Mouse (Mus musculus) heart, embryonic 13.5 days (tissue): ENCODE results near the gene Hivep3. TPM values are rescaled to one million over a fixed set of nuclear protein-coding genes. Genes with fewer than 3 reads are reported as not detected.

Experiments used
- ATAC-seq: fragments of 200-750 bp; cut with Nextera tagmentation; 2 replicates; pipeline ENCODE4 v1.8.0; 2017; ENCODE audit warnings: moderate TSS enrichment; ENCODE audit not compliant: insufficient number of reproducible peaks, low FRiP score, low TSS enrichment; ENCODE audit errors: extremely low read depth
- H3K27ac ChIP-seq: fragments of 300-500 bp; sonication (generic); replicated peaks from 2 replicates; pipeline ENCODE4 v1.5.1; 2015; ENCODE audit warnings: moderate library complexity, mild to moderate bottlenecking, inconsistent platforms
- H3K27me3 ChIP-seq: fragments of 300-500 bp; sonication (generic); replicated peaks from 2 replicates; pipeline ENCODE4 v1.6.1; 2015; ENCODE audit warnings: mild to moderate bottlenecking, inconsistent platforms
- H3K36me3 ChIP-seq: fragments of 300-500 bp; sonication (generic); 2 replicates; pipeline ENCODE4 v1.6.1; 2015; ENCODE audit warnings: mild to moderate bottlenecking, inconsistent platforms
- H3K4me1 ChIP-seq: fragments of 300-500 bp; sonication (generic); 2 replicates; pipeline ENCODE4 v1.6.1; 2015; ENCODE audit warnings: inconsistent platforms
- H3K4me2 ChIP-seq: fragments of 300-500 bp; sonication (generic); 2 replicates; pipeline ENCODE4 v1.6.1; 2015; ENCODE audit warnings: inconsistent platforms, mild to moderate bottlenecking, moderate library complexity
- H3K4me3 ChIP-seq: fragments of 300-500 bp; sonication (generic); 2 replicates; pipeline ENCODE4 v1.5.1; 2015; ENCODE audit warnings: moderate library complexity, mild to moderate bottlenecking, inconsistent platforms
- H3K9ac ChIP-seq: fragments of 300-500 bp; sonication (generic); 2 replicates; pipeline ENCODE4 v1.6.1; 2015; ENCODE audit warnings: inconsistent platforms, mild to moderate bottlenecking, moderate library complexity
- H3K9me3 ChIP-seq: fragments of 300-500 bp; sonication (generic); 2 replicates; pipeline ENCODE4 v1.6.1; 2016; ENCODE audit warnings: inconsistent platforms
- WGBS: fragments of 180-500 bp; shearing (Covaris S2); methylation state at CpG from one replicate; pipeline ENCODE4 v1.1.7; 2015; ENCODE audit warnings: mixed read lengths; 5-methylcytosine and 5-hydroxymethylcytosine counted together
- polyA plus RNA-seq: library from polyadenylated mRNA; unstranded; fragments of >200 nt; fragmentation: Nextera tagmentation; extraction: Ambion mirVana; gene quantifications from 2 replicates; pipeline ENCODE4 v1.2.1, GENCODE M21; 2015

Gene Hivep3
- polyA plus RNA-seq, 1 experiment from 2014 or later, result 5.0 TPM

GRCm38 (mm10) chr4:119968887-119969286 lies 235.3 kb downstream of the Hivep3 start:
- Histone ChIP-seq H3K9ac (no peak overlapping the region), H3K36me3 (no peaks in the 10 kb centered on the region), H3K9me3 (no peaks in the 10 kb centered on the region), H3K4me1 (peaks cover 60% of the 10 kb centered on the region), H3K27ac (no peak overlapping the region), H3K4me2 (no peak overlapping the region), H3K4me3 (no peak overlapping the region), H3K27me3 (peaks cover 30% of the 10 kb centered on the region; the same call in 1 of the 2 replicates)
- 65% methylated on average over 2 of the region's 2 CpGs for WGBS
- no peak for ATAC-seq

DNA sequence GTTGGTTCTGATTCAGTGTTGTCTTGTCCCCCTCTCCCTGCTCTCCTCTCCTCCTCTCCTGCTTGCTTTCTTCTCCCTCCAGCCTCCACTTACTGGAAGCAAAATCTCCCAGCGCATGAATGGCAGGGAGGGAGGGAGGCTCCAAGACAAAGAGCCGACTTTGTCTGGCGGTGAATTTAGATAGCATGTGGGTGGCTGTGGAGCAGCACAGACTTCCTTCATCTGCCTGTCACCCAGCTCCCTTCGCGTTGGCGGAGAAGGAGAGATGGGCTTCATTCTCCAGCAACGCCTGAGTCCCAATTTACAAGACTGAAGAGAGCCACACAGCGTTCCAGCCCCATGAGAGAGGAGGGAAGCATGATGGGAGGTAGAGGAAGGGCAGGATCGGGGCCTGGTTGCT lies 236.6 kb downstream of the Hivep3 start:
- Histone ChIP-seq H3K27ac (no peak overlapping the region), H3K9me3 (no peaks in the 10 kb centered on the region), H3K4me1 (peaks cover 67% of the 10 kb centered on the region), H3K9ac (no peak overlapping the region), H3K27me3 (peaks cover 33% of the 10 kb centered on the region; the same call in 1 of the 2 replicates), H3K36me3 (no peaks in the 10 kb centered on the region), H3K4me3 (no peak overlapping the region), H3K4me2 (no peak overlapping the region)
- WGBS, result 44% methylated on average over 9 of the region's 9 CpGs
- no peak for ATAC-seq

- H3K4me1 ChIP-seq, result peaks cover 45% of the 10 kb centered on the region
- H3K36me3 ChIP-seq, result no peaks in the 10 kb centered on the region
- H3K9me3 ChIP-seq, result no peaks in the 10 kb centered on the region
- peaks cover 42% of the 10 kb centered on the region for H3K27me3 ChIP-seq
- H3K4me2 ChIP-seq, result no peak overlapping the region
- H3K4me3 ChIP-seq, result no peak overlapping the region
- no peak for ATAC-seq
- H3K27ac ChIP-seq, result no peak overlapping the region
- no peak overlapping the region for H3K9ac ChIP-seq
- WGBS, result 79% methylated on average over 6 of the region's 6 CpGs
Measured at GRCm38 (mm10) chr4:119972375-119972774, 238.8 kb downstream of the Hivep3 start.

- ATAC-seq, result no peak
- Histone ChIP-seq H3K27ac (peak overlapping the region; percentile 12; the same call in 1 of the 2 replicates), H3K27me3 (peaks cover 40% of the 10 kb centered on the region), H3K36me3 (no peaks in the 10 kb centered on the region), H3K9ac (no peak overlapping the region), H3K9me3 (no peaks in the 10 kb centered on the region), H3K4me2 (no peak overlapping the region), H3K4me3 (no peak overlapping the region), H3K4me1 (peaks cover 29% of the 10 kb centered on the region)
- WGBS, result 50% methylated on average over 9 of the region's 9 CpGs
Measured at GRCm38 (mm10) chr4:119973729-119974605, 240.4 kb downstream of the Hivep3 start.

GRCm38 (mm10) chr4:119975242-119975641 lies 241.7 kb downstream of the Hivep3 start:
- no peak overlapping the region for H3K9ac ChIP-seq
- H3K27ac ChIP-seq, result no peak overlapping the region
- H3K9me3 ChIP-seq, result no peaks in the 10 kb centered on the region
- no peak overlapping the region for H3K4me2 ChIP-seq
- WGBS, result 74% methylated on average over 10 of the region's 10 CpGs
- no peaks in the 10 kb centered on the region for H3K36me3 ChIP-seq
- peaks cover 34% of the 10 kb centered on the region for H3K27me3 ChIP-seq
- no peak overlapping the region for H3K4me3 ChIP-seq
- no peak for ATAC-seq
- H3K4me1 ChIP-seq, result peaks cover 17% of the 10 kb centered on the region

DNA sequence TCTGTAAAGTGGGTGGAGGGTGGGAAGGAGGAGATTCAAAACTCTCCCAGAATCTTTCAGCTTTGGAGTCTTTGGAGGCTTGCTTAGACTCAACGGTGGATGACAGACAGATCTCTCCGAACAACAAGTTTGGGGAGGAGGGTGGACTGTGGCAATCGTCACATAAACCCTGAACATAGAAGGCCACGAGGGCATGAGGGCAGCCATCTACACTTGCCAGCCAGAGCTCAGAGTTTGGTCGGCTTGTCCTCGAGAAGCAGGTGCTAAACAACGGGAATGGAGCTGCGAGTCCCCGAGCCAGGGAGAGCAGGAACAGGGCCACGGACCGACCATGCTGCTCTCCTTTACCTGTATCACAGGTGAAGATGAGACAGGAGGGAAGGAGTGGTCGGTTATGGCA lies 242.2 kb downstream of the Hivep3 start:
- no peak overlapping the region for H3K9ac ChIP-seq
- H3K27me3 ChIP-seq, result peaks cover 28% of the 10 kb centered on the region
- H3K4me2 ChIP-seq, result no peak overlapping the region
- 63% methylated on average over 12 of the region's 12 CpGs for WGBS
- H3K9me3 ChIP-seq, result no peaks in the 10 kb centered on the region
- peaks cover 20% of the 10 kb centered on the region for H3K4me1 ChIP-seq
- H3K27ac ChIP-seq, result no peak overlapping the region
- H3K36me3 ChIP-seq, result no peaks in the 10 kb centered on the region
- no peak; the same call in 1 of the 2 replicates for ATAC-seq
- no peak overlapping the region for H3K4me3 ChIP-seq

DNA sequence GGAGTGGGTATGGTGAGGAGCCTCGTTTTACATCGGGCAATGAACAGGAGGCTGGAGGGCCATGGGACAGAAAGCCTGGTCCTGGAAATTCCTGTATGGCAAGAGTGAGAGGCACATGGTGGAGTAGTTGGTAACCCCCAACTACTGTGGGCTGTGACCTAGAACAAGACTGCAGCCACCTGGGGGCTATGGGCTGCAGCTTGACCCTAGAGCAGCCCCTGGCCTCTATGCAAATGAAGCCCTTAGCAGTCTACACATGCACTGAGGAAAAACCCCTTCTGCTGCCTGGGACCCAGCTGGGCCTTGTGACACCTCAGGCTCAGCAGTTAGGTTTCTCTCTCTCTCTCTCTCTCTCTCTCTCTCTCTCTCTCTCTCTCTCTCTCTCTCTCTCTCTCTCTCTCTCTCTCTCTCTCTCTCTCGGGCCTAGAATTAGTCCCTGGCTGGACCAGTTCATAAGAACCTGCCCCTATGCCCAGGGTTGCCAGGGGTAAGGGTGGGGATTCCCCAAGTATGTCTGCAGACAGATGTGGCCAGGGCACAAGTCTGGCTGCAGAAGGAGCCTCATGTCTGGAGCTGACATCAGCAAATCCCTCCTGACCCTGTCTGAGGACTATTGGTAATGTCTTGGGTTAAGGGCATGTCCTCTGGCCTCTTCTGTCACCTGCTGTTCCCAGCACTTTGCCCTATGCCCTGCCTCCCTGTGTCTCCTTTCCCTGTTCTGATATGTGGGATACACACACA lies 243.0 kb downstream of the Hivep3 start:
- WGBS, result 24% methylated on average over 2 of the region's 3 CpGs
- Histone ChIP-seq H3K9ac (no peak overlapping the region), H3K36me3 (no peaks in the 10 kb centered on the region), H3K4me3 (no peak overlapping the region), H3K4me1 (peaks cover 28% of the 10 kb centered on the region), H3K9me3 (no peaks in the 10 kb centered on the region), H3K27ac (no peak overlapping the region), H3K4me2 (no peak overlapping the region), H3K27me3 (peaks cover 22% of the 10 kb centered on the region)
- ATAC-seq, result no peak

- H3K4me3 ChIP-seq, result no peak overlapping the region
- no peaks in the 10 kb centered on the region for H3K9me3 ChIP-seq
- H3K27me3 ChIP-seq, result peaks cover 14% of the 10 kb centered on the region
- H3K4me2 ChIP-seq, result no peak overlapping the region
- H3K9ac ChIP-seq, result no peak overlapping the region
- ATAC-seq, result no peak
- peaks cover 34% of the 10 kb centered on the region for H3K4me1 ChIP-seq
- no peak overlapping the region for H3K27ac ChIP-seq
- WGBS, result 72% methylated on average over 7 of the region's 7 CpGs
- no peaks in the 10 kb centered on the region for H3K36me3 ChIP-seq
Measured at GRCm38 (mm10) chr4:119977817-119978491, 244.4 kb downstream of the Hivep3 start.

DNA sequence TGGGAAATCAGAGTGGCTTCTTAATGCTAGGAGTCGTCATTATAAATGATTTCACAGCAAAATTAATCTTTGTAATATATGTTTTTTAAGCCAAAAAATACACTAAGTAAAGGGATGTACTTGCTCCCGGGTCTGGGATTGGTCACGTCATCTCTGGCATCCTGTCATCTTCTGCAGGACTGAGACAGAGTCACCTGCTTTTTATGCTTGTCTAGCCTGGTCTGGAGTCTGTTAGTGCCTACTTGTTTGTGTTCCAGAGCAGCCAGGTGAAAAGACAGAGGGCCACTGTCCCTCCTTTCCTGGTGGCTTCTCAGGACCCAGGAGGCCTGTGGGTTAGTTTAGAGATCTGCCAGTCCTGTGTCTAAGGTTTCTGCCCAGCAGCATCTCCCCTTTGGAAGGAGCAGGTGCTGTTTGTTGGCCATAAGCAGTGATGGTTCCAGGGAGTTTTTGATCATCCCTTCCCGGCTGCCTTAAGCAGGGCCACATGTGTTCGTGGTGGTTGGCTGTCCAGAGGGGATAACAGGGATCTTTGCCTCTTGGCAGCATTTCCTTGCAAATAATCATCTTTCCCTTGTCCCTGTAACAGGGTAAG lies 245.8 kb downstream of the Hivep3 start:
- Histone ChIP-seq H3K36me3 (no peaks in the 10 kb centered on the region), H3K4me2 (no peak overlapping the region), H3K9ac (no peak overlapping the region), H3K4me3 (no peak overlapping the region), H3K9me3 (no peaks in the 10 kb centered on the region), H3K27me3 (peaks cover 23% of the 10 kb centered on the region), H3K27ac (no peak overlapping the region), H3K4me1 (peaks cover 29% of the 10 kb centered on the region)
- no peak for ATAC-seq
- WGBS, result 78% methylated on average over 5 of the region's 5 CpGs

- Histone ChIP-seq H3K9me3 (no peaks in the 10 kb centered on the region), H3K9ac (no peak overlapping the region), H3K4me1 (peaks cover 23% of the 10 kb centered on the region), H3K4me3 (no peak overlapping the region), H3K27ac (no peak overlapping the region), H3K36me3 (no peaks in the 10 kb centered on the region), H3K4me2 (no peak overlapping the region), H3K27me3 (peaks cover 26% of the 10 kb centered on the region)
- WGBS, result 69% methylated on average over 2 of the region's 2 CpGs
- ATAC-seq, result no peak
Measured at GRCm38 (mm10) chr4:119979918-119980317, 246.3 kb downstream of the Hivep3 start.
